Mouse (Mus musculus) adrenal gland (tissue): ENCODE results near the gene Arl16.

ENCODE experiments used
- intact Hi-C: fragments of 180-260 bp; cut with DNase I; formaldehyde crosslinking; loops from one replicate; pipeline ENCODE4 v1.15.1; 2025

The Arl16 gene

GRCm38 (mm10) chr11:120492878-120493203, 25.4 kb upstream of the Arl16 start:
- intact Hi-C loops: loop anchor here (10.0 kb wide), 1 partner anchor 292 kb away; the partner anchor contains the start of genes Gps1 and Rfng

GRCm38 (mm10) chr11:120492024-120492877, 24.8 kb upstream of the Arl16 start:
- intact Hi-C loops: loop anchor here (10.0 kb wide), 1 partner anchor 293 kb away; the partner anchor contains the start of genes Gps1 and Rfng

- intact Hi-C loops: loop anchor here (10.0 kb wide), 1 partner anchor 293 kb away; the partner anchor contains the start of genes Gps1 and Rfng
These were observed 24.1 kb upstream of the Arl16 start, which contains the start of gene Slc25a10 for GRCm38 (mm10) chr11:120491317-120492023. Gene Slc25a10 (plus strand): TSS chr11:120491840.

- intact Hi-C loops: loop anchor here (10.0 kb wide), 1 partner anchor 294 kb away; the partner anchor contains the start of genes Gps1 and Rfng
These were observed 23.1 kb upstream of the Arl16 start for GRCm38 (mm10) chr11:120490291-120491046.

GRCm38 (mm10) chr11:120489054-120489761, 21.8 kb upstream of the Arl16 start:
- intact Hi-C loops: loop anchor here (2.0 to 5.0 kb wide), 2 partner anchors 20 to 93 kb away; partner anchors contain the start of gene Arhgdia

- intact Hi-C loops: loop anchor here (2.0 to 5.0 kb wide), 2 partner anchors 20 to 94 kb away; partner anchors contain the start of gene Arhgdia
These were observed 21.1 kb upstream of the Arl16 start for GRCm38 (mm10) chr11:120488516-120488915.

- intact Hi-C loops: loop anchor here (5.0 kb wide), 1 partner anchor 97 kb away; the partner anchor contains the start of gene Arhgdia
These were observed 17.8 kb upstream of the Arl16 start for GRCm38 (mm10) chr11:120485251-120485650.

- intact Hi-C loops: no loop called here
These were observed 17.0 kb upstream of the Arl16 start, which contains the start of gene Mrpl12 for GRCm38 (mm10) chr11:120484265-120484981. Gene Mrpl12 (plus strand): TSS chr11:120484613.

GRCm38 (mm10) chr11:120483448-120483934, 16.1 kb upstream of the Arl16 start:
- intact Hi-C loops: no loop called here

GRCm38 (mm10) chr11:120472052-120472451, 4.6 kb upstream of the Arl16 start:
- intact Hi-C loops: no loop called here

GRCm38 (mm10) chr11:120467736-120468092, 307 bp upstream of the Arl16 start:
- intact Hi-C loops: no loop called here

GRCm38 (mm10) chr11:120465521-120465920, 1.9 kb downstream of the Arl16 start:
- intact Hi-C loops: no loop called here

- intact Hi-C loops: no loop called here
These were observed 3.0 kb downstream of the Arl16 start for GRCm38 (mm10) chr11:120464365-120464764.

GRCm38 (mm10) chr11:120463536-120463935, 3.9 kb downstream of the Arl16 start:
- intact Hi-C loops: no loop called here

- intact Hi-C loops: no loop called here
These were observed 8.4 kb downstream of the Arl16 start for GRCm38 (mm10) chr11:120458847-120459597.

GRCm38 (mm10) chr11:120457772-120458751, 9.3 kb downstream of the Arl16 start, which contains the start of the genes Oxld1 and Ccdc137:
Gene Oxld1 (minus strand): TSS chr11:120458068.
Gene Ccdc137 (plus strand): TSS chr11:120458115.
- intact Hi-C loops: no loop called here

- intact Hi-C loops: no loop called here
These were observed 10.0 kb downstream of the Arl16 start for GRCm38 (mm10) chr11:120457370-120457769.
